Mouse (Mus musculus) testis, adult 2 months (tissue): Measurements from ENCODE around the gene Slc38a5. TPM values are rescaled to one million over a fixed set of nuclear protein-coding genes. Genes with fewer than 3 reads are reported as not detected.

ENCODE experiments used
- H3K27ac ChIP-seq: fragments of 200-500 bp; 2 replicates; pipeline ENCODE4 v1.5.1; 2012; ENCODE audit warnings: low read depth, low read length; ENCODE audit not compliant: control insufficient read depth, insufficient read depth
- H3K27me3 ChIP-seq: fragments of 200-500 bp; 2 replicates; pipeline ENCODE4 v1.6.1; 2012; ENCODE audit warnings: mild to moderate bottlenecking, low read length, moderate library complexity; ENCODE audit not compliant: control insufficient read depth, insufficient read depth
- H3K36me3 ChIP-seq: fragments of 200-500 bp; 2 replicates; pipeline ENCODE4 v1.6.1; 2012; ENCODE audit warnings: mild to moderate bottlenecking, low read length; ENCODE audit not compliant: control insufficient read depth, insufficient read depth
- H3K4me1 ChIP-seq: fragments of 200-500 bp; 2 replicates; pipeline ENCODE4 v1.6.1; 2012; ENCODE audit warnings: low read length; ENCODE audit not compliant: control insufficient read depth, insufficient read depth
- H3K4me3 ChIP-seq: fragments of 200-500 bp; 2 replicates; pipeline ENCODE4 v1.5.1; 2012; ENCODE audit warnings: low read depth, mild to moderate bottlenecking, low read length, moderate library complexity, mixed read lengths; ENCODE audit not compliant: control insufficient read depth
- CTCF ChIP-seq: fragments of 200-500 bp; IDR thresholded peaks from 2 replicates; pipeline ENCODE4 v1.5.1; 2012; ENCODE audit warnings: low read depth, mild to moderate bottlenecking, inconsistent platforms, low read length, moderate library complexity; ENCODE audit not compliant: control insufficient read depth, insufficient read depth, insufficient replicate concordance
- POLR2A ChIP-seq: fragments of 200-500 bp; IDR thresholded peaks from 2 replicates; pipeline ENCODE4 v1.6.1; 2012; ENCODE audit warnings: low read depth, mild to moderate bottlenecking, inconsistent platforms, low read length, moderate library complexity; ENCODE audit not compliant: control insufficient read depth
- polyA plus RNA-seq: library from polyadenylated mRNA; depleted of rRNA; stranded (reverse); fragments of >200 nt; gene quantifications from 2 replicates; pipeline ENCODE4 v1.2.3, GENCODE M21; 2012; rRNA removed

Gene Slc38a5
- polyA plus RNA-seq = 19.9 and 34.6 TPM in 2 replicates

DNA sequence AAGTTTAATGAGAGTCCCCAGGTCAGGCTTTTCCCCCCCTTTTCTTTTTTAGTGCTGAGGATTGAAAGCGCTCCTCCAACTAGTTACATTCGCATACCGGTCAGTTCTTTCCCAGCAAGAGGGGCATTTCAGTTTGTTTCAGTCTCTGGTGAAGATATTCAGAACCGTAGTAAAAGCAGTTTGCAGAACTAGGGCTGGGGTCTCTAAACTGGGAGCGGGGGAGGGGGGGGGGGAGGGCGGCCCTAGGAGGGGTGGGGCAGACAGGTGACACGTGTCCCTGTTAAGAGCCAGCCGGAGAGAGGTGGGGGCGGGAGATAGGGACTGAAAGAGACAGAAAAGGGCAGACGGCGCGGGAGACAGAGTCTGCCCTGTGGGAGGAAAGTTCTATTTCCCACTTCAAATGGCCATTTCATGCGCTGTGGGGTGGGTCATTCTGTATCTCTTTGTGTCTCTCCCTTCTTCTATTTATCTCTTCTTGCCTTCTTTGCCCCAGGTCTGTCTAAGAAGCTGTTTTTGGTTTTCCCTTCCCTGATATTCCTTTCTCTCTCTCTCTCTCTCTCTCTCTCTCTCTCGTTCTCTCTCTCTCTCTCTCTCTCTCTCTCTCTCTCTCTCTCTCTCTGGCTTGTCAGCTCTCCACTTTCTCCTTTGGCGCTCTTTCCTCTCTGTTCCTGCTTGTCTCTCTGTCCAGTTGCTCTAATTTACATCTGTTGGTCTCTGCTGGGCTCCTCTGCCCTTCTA is at the start of gene Slc38a5:
Gene Slc38a5 (plus strand): TSS at position 51 of the 738 bp plus-strand sequence.
- TF ChIP-seq CTCF (no peak), POLR2A (no peak)
- no peaks in the 10 kb centered on the region for H3K27me3 ChIP-seq
- 0 out of 2 replicates have a peak within 1 kb of the TSS, but pooled peaks have one; percentile 29 for H3K27ac ChIP-seq
- H3K4me3 ChIP-seq = peak within 1 kb of the TSS; percentile 21
- H3K36me3 ChIP-seq = no peaks in the 10 kb centered on the region
- no peaks in the 10 kb centered on the region; the same call in 1 of the 2 replicates for H3K4me1 ChIP-seq

DNA sequence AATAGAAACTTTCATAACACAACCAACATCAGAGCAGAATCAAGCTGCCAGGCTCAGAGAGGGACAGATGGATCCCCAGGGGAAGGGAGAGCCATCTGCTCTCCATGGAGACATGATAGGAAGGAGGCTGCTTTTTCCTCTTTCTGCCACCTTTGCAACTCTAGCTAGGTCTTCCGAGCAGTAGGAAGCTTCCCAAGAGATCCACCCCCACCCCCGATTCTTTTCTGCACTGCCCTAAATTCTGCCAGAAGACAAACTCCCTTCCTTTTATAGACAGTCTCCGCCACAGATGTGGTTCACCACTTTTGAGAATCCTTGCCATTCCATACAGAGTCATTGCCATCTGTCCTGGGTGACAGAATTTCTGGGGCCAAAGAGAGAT is 48.6 kb upstream of the Slc38a5 start:
- Histone ChIP-seq H3K4me3 (no peak overlapping the region), H3K36me3 (no peaks in the 10 kb centered on the region)

DNA sequence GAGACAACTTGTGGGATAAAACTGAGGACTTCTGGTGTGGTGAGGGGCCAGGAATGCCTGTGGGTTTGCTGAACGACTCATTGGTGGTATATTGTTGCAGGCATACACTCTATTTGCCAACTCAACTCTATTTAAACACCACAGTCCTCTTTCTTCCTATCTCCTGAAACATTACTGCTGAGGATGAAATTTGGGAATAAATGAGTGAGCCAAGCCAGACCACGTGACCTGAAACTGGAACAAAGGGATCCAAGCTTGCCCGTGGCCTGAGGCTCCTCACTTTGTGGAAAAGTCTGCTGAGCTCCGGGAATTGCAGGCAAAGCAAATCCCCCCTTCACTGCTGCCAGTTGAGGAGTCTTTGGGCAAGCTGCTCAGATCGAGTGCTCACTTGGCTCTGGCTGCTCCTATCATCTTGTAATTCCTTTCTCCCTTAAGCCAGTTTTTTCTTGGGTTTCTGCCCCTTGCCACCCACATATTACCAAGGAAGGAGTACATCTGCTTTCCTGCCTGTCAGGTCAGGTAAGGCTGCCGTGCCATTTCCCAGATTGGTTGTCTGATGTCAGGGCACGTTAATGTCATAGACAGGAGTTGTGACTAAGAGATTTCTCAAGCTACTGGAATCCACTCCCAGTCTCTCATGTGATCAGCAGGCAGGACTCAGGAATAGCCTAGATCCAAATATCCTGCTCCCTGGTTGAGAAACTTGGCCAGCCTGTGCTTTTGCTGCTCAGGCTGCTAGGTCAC is 48.1 kb upstream of the Slc38a5 start:
- no peak for TF ChIP-seq POLR2A
- TF ChIP-seq CTCF = no peak
- no peaks in the 10 kb centered on the region for H3K36me3 ChIP-seq
- H3K27me3 ChIP-seq = no peaks in the 10 kb centered on the region
- no peak overlapping the region for H3K4me3 ChIP-seq
- H3K27ac ChIP-seq = no peak overlapping the region; the same call in 1 of the 2 replicates
- H3K4me1 ChIP-seq = no peaks in the 10 kb centered on the region

More for the DNA sequence above, 48.6 kb upstream of the Slc38a5 start:
- Histone ChIP-seq H3K27me3 (no peaks in the 10 kb centered on the region), H3K27ac (no peak overlapping the region), H3K4me1 (no peaks in the 10 kb centered on the region)
- TF ChIP-seq CTCF = no peak
- TF ChIP-seq POLR2A = no peak

DNA sequence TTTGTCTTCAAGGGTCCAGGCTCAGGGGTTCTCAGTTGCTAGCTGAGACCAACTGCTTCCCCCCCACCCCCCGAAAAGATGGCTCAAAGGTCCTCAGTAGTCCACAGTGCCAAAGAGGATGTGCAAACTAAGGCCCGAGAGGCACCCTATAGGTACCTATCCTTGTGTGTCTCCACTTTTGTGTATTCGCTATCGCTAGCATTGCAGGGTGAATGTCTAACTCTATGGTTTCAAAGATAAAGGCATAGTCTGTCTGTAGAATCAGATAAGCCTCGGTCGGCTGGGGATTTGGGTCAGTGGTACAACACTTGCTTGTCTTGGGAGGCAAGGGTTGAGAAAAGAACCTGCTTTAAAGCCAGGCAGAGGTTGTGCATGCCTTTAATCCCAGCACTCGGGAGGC is 47.5 kb upstream of the Slc38a5 start:
- Histone ChIP-seq H3K4me1 (no peaks in the 10 kb centered on the region), H3K4me3 (no peak overlapping the region), H3K27ac (no peak overlapping the region), H3K36me3 (no peaks in the 10 kb centered on the region), H3K27me3 (no peaks in the 10 kb centered on the region)
- TF ChIP-seq POLR2A = no peak

DNA sequence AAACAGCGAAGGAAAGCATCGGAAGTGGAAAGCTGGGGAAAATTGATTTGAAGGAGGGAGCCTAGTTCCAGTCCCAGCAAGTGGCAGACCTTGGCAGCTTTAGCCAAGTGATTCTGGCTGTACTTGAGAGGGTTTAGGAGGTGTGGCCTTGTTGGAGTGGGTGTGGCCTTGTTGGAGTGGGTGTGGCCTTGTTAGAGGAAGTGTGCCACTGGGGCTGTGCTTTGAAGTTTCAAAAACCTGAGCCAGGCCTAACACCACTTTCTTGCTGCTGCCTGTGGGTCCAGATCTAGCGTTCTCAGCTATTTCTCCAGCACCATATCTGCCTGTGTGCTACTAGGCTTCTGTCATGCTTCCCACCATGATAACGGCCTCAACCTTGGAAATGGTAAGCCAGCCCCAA is 40.7 kb upstream of the Slc38a5 start:
- TF ChIP-seq CTCF (no peak), POLR2A (no peak)
- no peaks in the 10 kb centered on the region for H3K36me3 ChIP-seq
- H3K4me1 ChIP-seq = no peaks in the 10 kb centered on the region
- no peaks in the 10 kb centered on the region for H3K27me3 ChIP-seq
- no peak overlapping the region for H3K4me3 ChIP-seq
- no peak overlapping the region for H3K27ac ChIP-seq

DNA sequence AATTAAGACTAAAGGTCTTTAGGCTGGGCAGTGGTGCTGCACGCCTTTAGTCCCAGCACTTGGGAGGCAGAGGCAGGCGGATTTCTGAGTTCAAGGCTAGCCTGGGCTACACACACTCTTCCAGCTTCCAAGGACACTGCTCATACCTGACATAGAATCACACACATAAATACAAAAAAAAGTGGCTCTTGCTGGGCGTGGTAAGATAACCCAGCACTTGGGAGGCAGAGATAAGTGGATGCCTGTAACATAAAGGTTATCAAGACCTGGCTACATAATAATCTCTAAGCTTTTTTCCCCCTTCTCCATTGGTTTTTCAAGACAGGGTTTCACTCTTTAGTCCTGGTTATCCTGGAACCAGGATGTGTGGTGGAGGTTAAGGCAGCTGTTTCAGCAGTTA is 37.3 kb upstream of the Slc38a5 start:
- H3K4me1 ChIP-seq = no peaks in the 10 kb centered on the region
- no peak for TF ChIP-seq CTCF
- TF ChIP-seq POLR2A = no peak
- H3K36me3 ChIP-seq = no peaks in the 10 kb centered on the region
- no peak overlapping the region for H3K27ac ChIP-seq
- H3K27me3 ChIP-seq = no peaks in the 10 kb centered on the region
- no peak overlapping the region for H3K4me3 ChIP-seq

DNA sequence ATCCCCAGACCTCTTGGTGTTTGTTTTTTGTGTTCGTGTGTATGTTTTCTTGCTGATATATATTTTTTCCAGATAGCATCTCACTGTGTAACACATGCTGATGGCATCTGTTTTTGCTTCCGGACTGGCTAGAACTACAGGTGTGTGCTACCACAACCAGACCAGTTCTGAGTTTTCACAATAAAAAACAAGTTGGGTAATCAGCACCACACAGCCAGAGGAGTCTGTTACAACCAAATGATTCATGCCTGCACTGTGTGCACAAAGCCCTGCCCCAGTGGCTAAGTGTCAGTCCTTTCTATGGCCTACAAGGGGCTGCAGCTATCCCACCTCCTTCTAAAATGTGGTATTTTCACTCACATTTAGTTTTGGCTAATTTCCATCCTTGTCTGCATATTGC is 34.2 kb upstream of the Slc38a5 start:
- H3K36me3 ChIP-seq = no peaks in the 10 kb centered on the region
- no peak overlapping the region for H3K4me3 ChIP-seq
- no peaks in the 10 kb centered on the region for H3K4me1 ChIP-seq
- H3K27ac ChIP-seq = no peak overlapping the region
- no peaks in the 10 kb centered on the region for H3K27me3 ChIP-seq
- TF ChIP-seq CTCF = no peak
- TF ChIP-seq POLR2A = no peak
